Mouse (Mus musculus) induced T-regulatory cell, adult 2 months (primary cell): ENCODE measurements at regions not wholly inside any gene's neighbourhood (a gene's known extent, or its start where the extent isn't known, plus 50 kb on each side); places are given as distances from the start of the nearest gene placed in this dataset.

Experiments
- DNase-seq: peaks from one replicate; pipeline ENCODE4 v3.0.0-alpha.2; 2012; ENCODE audit warnings: low read depth

GRCm38 (mm10) chr5:43339671-43340070 lies 106.7 kb downstream of the Cpeb2 start:
- DNase-seq: no peak

DNA sequence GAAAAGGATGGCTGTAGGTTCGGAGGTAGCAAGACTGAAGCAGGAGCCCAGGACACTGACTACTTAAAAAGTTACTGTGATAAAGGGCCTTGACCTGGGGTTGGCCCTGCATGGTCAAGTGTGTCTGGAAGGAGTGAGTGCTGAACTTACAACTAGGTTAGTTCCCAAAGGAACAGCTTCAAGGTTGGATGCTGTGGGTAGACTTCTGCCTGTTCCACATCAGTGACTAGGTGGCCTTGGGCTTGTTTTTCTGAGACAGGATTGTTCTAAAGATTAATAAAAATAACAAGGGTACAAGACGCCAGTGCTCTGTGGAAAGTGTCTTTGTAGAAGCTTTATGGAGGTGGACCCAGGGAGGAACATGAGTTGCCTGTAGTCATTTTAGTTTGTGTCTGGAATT lies 108.5 kb downstream of the Cpeb2 start:
- DNase-seq: no peak

DNA sequence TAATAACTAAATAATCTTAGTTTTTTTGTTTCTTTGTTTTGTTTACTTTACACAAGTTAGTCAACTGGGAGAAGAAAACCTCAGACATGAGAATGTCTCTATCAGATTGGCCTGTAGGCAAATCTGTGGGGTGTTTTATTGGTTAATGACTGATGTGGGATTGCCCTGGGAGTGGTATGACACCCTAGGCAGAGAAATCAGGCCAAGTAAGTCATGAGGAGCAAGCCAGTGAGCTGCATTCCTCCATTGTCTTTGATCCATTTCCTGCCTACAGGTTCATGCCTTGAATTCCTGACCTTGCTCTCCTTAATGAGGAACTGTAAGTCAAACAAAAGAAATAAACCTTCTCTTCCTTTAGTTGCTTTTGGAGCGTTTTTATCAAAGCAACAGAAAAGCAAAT lies 111.5 kb downstream of the Cpeb2 start:
- no peak for DNase-seq

- no peak for DNase-seq
Measured at GRCm38 (mm10) chr5:43350987-43351386, 118.0 kb downstream of the Cpeb2 start.

- peak; percentile 32 for DNase-seq
Measured at GRCm38 (mm10) chr5:43353021-43353990, 120.3 kb downstream of the Cpeb2 start.

DNA sequence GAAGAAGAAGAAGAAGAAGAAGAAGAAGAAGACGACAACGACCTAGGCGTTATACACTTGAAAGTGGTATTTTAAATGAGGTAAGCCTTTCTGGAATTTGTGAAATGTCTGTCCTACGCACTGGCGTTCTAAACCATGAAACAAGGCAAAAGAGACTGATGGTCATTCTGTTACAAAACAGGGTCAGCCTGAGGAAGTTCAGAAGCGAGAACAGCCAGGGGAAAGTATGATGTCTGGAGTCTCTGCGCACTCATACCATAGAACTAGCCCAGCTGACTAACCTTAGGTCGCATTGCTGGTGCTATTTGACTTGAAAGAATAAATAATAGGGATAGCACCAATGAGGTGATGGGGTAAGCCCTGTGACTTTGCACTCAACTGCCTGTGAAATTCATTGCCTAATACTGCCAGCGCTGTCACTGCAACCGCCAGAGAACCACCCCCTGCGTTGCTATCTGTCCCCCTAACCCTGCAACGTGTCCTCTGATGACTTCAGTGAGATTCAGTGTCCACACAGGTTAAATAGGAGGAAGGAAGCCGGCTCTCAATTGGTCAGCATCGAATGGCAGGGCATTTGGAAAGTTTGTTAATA lies 121.5 kb downstream of the Cpeb2 start:
- DNase-seq: no peak

DNA sequence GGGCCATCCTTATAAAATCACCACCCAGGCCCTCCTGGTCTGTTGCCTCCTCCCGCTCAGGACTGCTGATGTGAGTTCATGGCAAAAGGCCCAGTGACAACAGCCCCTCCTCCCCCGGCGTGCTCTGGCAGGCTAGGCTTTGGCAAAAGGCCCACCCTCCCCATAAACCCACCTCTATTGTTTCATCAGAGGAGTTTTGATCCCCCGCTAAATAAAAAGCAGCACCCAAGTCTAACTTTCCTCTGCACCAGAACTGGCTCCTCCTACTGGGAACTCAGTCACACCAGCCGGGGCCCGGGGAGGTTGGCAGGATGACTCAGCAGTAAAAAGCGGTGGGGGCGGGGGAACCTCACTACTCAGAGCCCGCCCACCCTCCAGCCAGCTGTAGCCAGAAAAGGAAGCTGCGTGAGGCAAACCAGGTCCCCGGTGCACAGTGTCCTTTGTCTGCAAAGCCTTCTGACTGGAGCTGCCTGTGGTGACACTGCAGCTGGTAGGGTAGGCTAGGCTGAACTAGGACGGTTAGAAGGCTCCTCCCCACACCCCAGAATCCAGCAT lies 122.1 kb downstream of the Cpeb2 start:
- DNase-seq: peak; percentile 85

GRCm38 (mm10) chr5:43355832-43356231 lies 122.9 kb downstream of the Cpeb2 start:
- peak; percentile 14 for DNase-seq

- DNase-seq: no peak
Measured at GRCm38 (mm10) chr5:43357100-43357680, 124.2 kb downstream of the Cpeb2 start.

DNA sequence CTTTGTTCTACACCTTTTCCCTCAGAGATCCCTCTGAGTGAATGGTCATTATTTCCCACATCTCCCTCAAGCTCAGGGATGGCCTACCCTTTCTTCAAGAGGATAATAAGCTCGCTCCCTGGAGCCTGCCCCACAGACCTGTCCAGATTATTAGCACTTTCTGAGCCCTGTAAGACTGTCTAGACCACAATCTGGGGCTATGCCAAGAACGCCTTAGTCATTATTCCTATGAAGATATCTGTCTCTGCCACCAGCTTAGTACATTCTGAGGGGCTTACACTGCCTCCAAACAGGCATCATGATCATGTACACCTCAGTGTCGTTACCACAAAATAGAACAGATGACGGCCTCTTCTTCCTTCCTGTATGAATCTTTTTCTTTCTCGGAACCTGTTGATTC lies 124.9 kb downstream of the Cpeb2 start:
- DNase-seq: no peak

DNA sequence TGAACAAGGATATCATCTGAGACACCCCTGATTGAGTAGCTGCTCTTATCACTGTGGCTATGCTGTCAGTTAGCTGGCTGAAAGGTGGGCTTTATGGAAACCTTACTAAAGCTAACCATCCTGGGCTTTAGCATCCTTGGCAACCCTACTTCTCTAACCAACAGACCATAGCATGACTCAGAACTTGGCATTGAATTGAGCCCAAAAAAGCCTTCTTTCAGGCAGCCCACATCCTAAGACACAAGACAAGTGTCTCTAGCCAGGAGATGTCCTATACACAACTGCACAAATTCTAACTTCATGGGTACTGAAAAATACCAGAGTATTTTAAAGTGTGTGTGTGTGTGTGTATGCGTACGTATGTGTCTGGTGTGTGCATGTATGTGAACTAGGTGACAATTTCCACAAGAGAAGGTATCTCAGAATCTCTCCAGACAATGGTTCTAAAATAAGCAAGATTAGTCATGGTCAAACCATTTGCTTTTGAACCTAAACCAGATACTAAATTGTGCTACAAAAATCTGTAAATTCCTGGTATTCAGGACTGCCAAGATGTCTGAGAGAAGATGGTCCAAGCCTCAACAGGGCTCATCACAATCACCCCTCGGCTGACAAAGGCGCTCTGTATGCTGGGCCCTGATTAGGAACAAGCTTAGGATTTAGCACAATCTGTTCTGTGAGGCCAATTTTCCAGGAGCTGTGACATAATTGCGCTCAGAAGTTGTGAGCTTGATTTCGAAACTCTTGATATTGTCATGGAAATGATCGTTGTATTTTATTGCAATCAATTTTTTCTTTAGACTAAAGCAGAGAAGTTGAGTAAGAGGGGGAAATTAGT lies 126.2 kb downstream of the Cpeb2 start:
- no peak for DNase-seq

DNA sequence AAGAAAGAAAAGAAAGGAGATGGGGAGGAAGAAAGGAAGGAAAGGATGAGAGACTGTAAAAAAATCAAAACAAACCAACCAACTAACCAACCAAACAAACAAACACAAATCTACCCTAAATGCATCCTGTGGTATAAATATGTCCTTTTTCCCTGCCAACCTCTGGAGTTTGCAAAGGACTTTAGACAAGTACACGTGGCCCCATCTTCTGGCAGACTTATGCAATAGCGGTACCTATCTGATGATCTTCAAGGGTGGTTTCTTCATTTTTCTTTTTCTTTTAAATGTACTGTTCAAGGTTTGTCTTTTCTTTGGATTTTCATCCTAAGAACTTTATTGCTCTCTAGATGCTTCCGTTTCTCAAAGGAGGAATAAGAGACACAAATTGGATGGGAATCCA lies 127.3 kb downstream of the Cpeb2 start:
- peak; percentile 57 for DNase-seq

DNA sequence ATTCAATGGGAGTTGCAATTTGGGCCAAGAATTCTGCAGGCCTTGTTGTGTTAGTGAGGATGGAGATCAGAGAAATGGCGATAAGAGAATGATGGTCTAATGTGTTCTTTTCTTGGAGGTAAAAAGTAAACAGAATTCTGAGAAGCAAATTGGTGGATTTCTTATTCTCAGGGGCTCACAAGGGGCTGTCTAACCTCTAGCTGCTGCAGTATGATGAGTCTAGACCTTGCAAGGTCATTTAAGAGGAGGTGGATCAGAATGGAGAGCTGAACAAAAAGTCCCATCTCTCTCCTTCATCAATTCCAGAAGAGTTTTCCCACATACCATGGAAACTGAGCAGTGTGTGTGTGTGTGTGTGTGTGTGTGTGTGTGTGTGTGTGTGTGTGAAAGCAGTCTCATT lies 128.1 kb downstream of the Cpeb2 start:
- DNase-seq: no peak

DNA sequence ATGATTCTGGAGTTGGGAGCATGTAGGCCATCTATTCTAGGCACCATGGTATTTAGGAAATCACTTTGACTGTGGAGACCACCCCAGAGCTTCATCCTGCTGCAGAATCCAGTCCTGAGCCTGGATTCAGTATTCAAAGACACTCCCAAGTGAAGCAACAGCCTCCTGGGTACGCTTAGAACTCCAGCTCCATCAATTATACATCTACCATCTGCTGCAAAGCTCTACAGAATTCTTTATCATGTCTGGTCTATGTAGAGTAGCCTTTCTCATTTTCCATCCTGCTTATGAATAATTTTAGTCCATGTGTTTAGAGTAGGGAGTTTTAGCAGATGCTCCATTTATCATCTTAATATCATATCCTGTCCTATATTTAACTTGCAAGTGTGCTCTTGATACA lies 139.4 kb downstream of the Cpeb2 start:
- no peak for DNase-seq

DNA sequence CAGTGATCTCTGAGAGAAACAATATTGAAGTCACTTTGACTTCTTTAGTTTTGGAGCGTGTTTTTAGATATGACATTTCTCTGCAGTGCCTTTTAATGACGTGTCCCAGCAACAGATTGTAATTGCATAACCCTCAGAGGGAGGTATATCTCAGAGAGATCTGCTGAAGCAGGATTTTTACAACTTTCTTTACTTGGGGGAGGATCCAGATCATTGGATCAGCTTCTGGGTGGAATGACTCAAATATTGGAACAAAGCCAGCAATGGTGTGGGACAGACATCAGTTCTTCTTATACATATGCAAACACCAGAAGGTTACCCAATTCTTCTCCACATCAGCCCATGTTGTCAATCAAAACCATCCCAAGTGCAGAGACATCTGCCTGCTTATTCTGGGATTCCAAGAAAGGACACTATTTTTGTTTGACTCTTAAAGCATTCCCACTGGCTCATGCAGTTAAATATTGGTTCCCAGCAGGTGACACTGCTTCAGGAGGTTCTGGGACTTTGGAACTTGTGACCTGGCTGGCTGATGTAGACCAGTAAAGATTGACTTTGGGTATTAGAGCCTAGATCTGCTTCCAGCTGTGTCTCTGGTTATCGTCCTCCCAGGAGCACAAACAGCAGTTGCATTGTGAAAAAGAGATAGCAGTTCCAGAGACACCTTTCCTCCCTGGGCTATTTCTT lies 130.5 kb upstream of the C1qtnf7 start:
- no peak for DNase-seq

- DNase-seq: no peak
Measured at GRCm38 (mm10) chr5:43390997-43391396, 124.3 kb upstream of the C1qtnf7 start.

DNA sequence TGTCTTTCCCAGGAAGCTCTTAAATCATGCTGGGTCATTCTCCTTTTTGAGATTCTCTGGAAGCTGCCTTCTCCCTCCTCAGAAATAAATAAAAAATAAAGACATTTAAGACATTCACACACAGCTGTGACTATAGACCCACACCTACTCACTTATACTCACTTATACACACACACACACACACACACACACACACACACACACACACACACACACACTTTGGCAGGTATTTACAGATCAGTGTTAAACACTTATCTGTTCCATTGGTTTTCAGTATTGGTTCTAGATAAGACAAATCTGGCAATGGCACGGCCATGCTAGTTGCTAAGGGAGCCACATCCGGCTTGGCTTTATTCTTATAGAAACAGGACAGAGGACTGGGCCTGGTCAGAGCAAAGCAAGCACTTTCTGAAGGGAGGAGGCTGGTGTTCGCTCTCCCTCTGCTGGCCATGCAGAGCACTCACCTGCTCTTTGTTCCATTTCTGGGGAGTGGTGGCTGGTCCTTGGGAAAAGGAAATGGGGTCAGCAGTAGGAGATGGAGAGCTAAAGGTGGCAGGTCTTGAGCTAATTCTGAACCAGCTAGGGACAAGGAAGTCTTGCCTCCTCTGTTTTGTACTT lies 123.8 kb upstream of the C1qtnf7 start:
- DNase-seq: peak; percentile 6

DNA sequence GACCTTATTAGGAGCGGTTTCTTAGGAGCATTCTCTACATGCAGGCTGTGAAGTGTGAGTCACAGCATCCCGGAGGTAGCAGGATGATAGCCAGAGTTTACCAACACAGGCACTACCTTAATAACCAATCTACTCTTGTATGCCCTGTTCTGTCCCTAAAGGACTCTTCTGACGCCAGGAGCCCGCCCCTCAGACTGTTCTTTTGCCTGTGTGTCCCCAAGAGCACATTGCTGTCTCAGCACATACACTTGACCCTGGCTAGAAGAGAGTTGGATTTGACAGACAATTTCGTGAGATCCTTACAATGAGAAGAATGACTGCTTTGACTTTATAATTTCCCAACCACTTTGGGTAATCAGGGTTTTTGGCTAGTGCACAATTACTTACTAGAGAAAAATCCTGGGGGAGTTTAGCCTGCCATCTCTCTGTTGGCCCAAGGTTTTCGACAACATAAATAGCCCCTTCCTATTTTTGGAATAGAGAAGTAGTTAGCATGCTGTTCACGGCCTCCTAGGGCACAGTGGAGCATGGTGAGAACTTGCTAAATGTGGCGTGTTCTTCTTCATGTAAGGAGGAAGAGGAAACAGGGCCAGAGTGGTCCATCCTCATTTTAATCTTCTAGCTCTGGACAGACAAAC lies 122.3 kb upstream of the C1qtnf7 start:
- no peak for DNase-seq

DNA sequence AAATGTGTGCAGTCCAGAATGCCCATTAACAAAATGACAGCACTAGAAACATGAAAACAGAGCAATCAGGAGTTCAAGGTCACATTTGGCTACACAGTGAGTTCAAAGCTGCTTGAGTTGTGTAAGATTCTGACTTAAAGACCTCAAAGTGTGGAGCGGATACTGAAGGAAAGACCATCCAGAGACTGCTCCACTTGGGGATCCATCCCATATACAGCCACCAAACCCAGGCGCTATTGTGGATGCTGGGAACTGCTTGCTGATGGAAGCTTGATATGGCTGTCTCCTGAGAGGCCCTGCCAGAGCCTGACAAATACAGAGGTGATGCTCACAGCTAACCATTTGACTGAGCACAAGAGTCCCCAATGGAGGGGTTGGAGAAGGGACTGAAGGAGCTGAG lies 98.1 kb upstream of the C1qtnf7 start:
- DNase-seq: no peak
